9 mouse cellular contexts compared by ENCODE assay signal in genomic region chr13:63253147-63253546, GRCm38 (mm10).
DNase-seq lines count a peak whose midpoint lies in the region; ATAC-seq and TF ChIP-seq lines count a peak whose summit lies in the region.
"Had no signal": no experiment of that assay in that cellular context is flagged by ENCODE, and none has a peak within 500 bp of the region (broad histone marks: within the 10 kb centered on the region; RNA-seq: fewer than 3 reads in every experiment).

No protein-coding gene starts in this region.

- peaks cover 71% of the 10 kb centered on the region for H3K4me1 ChIP-seq in heart, embryonic 10.5 days
- peaks cover 68% of the 10 kb centered on the region for H3K4me1 ChIP-seq in heart, embryonic 11.5 days (ENCODE audit: control insufficient read depth, insufficient read depth, low read length)
- H3K4me1 ChIP-seq in lung, postnatal 0 days (ENCODE audit: insufficient read depth, low read depth, low read length), result peaks cover 37% of the 10 kb centered on the region
- H3K4me1 ChIP-seq in stomach, postnatal 0 days (replicated peaks; ENCODE audit: control insufficient read depth, insufficient read depth), result peaks cover 27% of the 10 kb centered on the region
- H3K4me1 ChIP-seq in hindbrain, embryonic 14.5 days (replicated peaks; ENCODE audit: control insufficient read depth, insufficient read depth, low read length), result peaks cover 7% of the 10 kb centered on the region

- WGBS in heart, embryonic 10.5 days, result 82% methylated on average over 5 of the region's 5 CpGs
- WGBS in heart, embryonic 11.5 days (ENCODE audit: insufficient replicate concordance), result 72% methylated on average over 5 of the region's 5 CpGs
- WGBS in lung, postnatal 0 days, result 37% methylated on average over 5 of the region's 5 CpGs
- WGBS in stomach, postnatal 0 days, result 32% methylated on average over 5 of the region's 5 CpGs
- 85% methylated on average over 5 of the region's 5 CpGs for WGBS in hindbrain, embryonic 14.5 days

- H3K9me3 ChIP-seq in heart, embryonic 10.5 days, result no peaks in the 10 kb centered on the region
- H3K9me3 ChIP-seq in heart, embryonic 11.5 days (replicated peaks; ENCODE audit: control insufficient read depth, low read length), result no peaks in the 10 kb centered on the region
- H3K9me3 ChIP-seq in lung, postnatal 0 days (ENCODE audit: low read length), result no peaks in the 10 kb centered on the region
- H3K9me3 ChIP-seq in stomach, postnatal 0 days (ENCODE audit: control insufficient read depth, low read length), result no peaks in the 10 kb centered on the region
- no peaks in the 10 kb centered on the region for H3K9me3 ChIP-seq in hindbrain, embryonic 14.5 days (ENCODE audit: control insufficient read depth, low read length)

- ATAC-seq in heart, embryonic 11.5 days (replicated peaks; ENCODE audit: insufficient number of reproducible peaks, low FRiP score, low TSS enrichment), result no peak
- no peak for ATAC-seq in lung, postnatal 0 days
- peak; percentile 38 for ATAC-seq in granulocyte monocyte progenitor cell, adult 5-6 weeks (replicated peaks; ENCODE audit: poor library complexity, severe bottlenecking)
- ATAC-seq in stomach, postnatal 0 days (ENCODE audit: low FRiP score, low TSS enrichment), result no peak
- no peak for ATAC-seq in hindbrain, embryonic 14.5 days (ENCODE audit: low FRiP score)
- ATAC-seq in inflammation-experienced regulatory T-cells, adult 6 months, result no peak

- no peak for TF ChIP-seq CTCF in lung, postnatal 0 days (IDR thresholded peaks at IDR 0.05)
- no peak for TF ChIP-seq CTCF in stomach, postnatal 0 days (IDR thresholded peaks at IDR 0.05; ENCODE audit: low read depth)

- no peak overlapping the region for H3K9ac ChIP-seq in heart, embryonic 11.5 days (ENCODE audit: low read depth, low read length)
- no peak overlapping the region; the same call in 1 of the 2 replicates for H3K9ac ChIP-seq in lung, postnatal 0 days (replicated peaks; ENCODE audit: low read depth)
- H3K9ac ChIP-seq in stomach, postnatal 0 days (ENCODE audit: low read length), result no peak overlapping the region
- no peak overlapping the region for H3K9ac ChIP-seq in hindbrain, embryonic 14.5 days

- DNase-seq in heart, embryonic 10.5 days (ENCODE audit: low spot score), result no peak
- DNase-seq in lung, postnatal 0 days (ENCODE audit: low spot score), result no peak
- no peak for DNase-seq in lung, postnatal 36 days
- DNase-seq in stomach, postnatal 0 days (ENCODE audit: low spot score), result no peak
- no peak for DNase-seq in hindbrain, embryonic 14.5 days (ENCODE audit: low spot score)

- peaks cover 16% of the 10 kb centered on the region; the same call in 1 of the 2 replicates for H3K36me3 ChIP-seq in heart, embryonic 10.5 days
- peaks cover 3% of the 10 kb centered on the region for H3K36me3 ChIP-seq in heart, embryonic 11.5 days (ENCODE audit: control insufficient read depth, insufficient read depth, low read length)
- no peaks in the 10 kb centered on the region for H3K36me3 ChIP-seq in lung, postnatal 0 days (ENCODE audit: insufficient read depth, low read length)
- H3K36me3 ChIP-seq in stomach, postnatal 0 days (ENCODE audit: control insufficient read depth, insufficient read depth, low read length), result peaks cover 2% of the 10 kb centered on the region; the same call in 1 of the 2 replicates
- H3K36me3 ChIP-seq in hindbrain, embryonic 14.5 days (replicated peaks; ENCODE audit: control insufficient read depth, insufficient read depth), result 0 out of 2 replicates have a peak, but pooled peaks cover 5% of the 10 kb centered on the region

- no peaks in the 10 kb centered on the region for H3K27me3 ChIP-seq in heart, embryonic 10.5 days (ENCODE audit: insufficient read depth, poor library complexity, severe bottlenecking)
- no peaks in the 10 kb centered on the region for H3K27me3 ChIP-seq in heart, embryonic 11.5 days (ENCODE audit: control insufficient read depth, insufficient read depth, low read length)
- H3K27me3 ChIP-seq in lung, postnatal 0 days (replicated peaks; ENCODE audit: insufficient read depth, low read length), result no peaks in the 10 kb centered on the region
- no peaks in the 10 kb centered on the region for H3K27me3 ChIP-seq in stomach, postnatal 0 days (ENCODE audit: control insufficient read depth, insufficient read depth, low read length)
- H3K27me3 ChIP-seq in hindbrain, embryonic 14.5 days (ENCODE audit: control insufficient read depth, insufficient read depth, low read length), result no peaks in the 10 kb centered on the region

- H3K27ac ChIP-seq in heart, embryonic 10.5 days, result peak overlapping the region; percentile 36; the same call in 1 of the 2 replicates
- H3K27ac ChIP-seq in heart, embryonic 11.5 days (ENCODE audit: low read depth, low read length), result no peak overlapping the region
- H3K27ac ChIP-seq in lung, postnatal 0 days (ENCODE audit: low read length), result peak overlapping the region; percentile 80
- H3K27ac ChIP-seq in stomach, postnatal 0 days (replicated peaks), result peak overlapping the region; percentile 45
- H3K27ac ChIP-seq in hindbrain, embryonic 14.5 days, result no peak overlapping the region

- TF ChIP-seq EP300 in lung, postnatal 0 days (IDR thresholded peaks at IDR 0.05), result 0 out of 2 replicates have a peak, but pooled peaks have one; percentile 16
- TF ChIP-seq EP300 in stomach, postnatal 0 days (optimal IDR thresholded peaks at IDR 0.05), result no peak

- H3K4me3 ChIP-seq in heart, embryonic 10.5 days, result no peak overlapping the region
- H3K4me3 ChIP-seq in heart, embryonic 11.5 days (ENCODE audit: low read depth, low read length), result no peak overlapping the region
- H3K4me3 ChIP-seq in lung, postnatal 0 days (ENCODE audit: low read depth, low read length), result no peak overlapping the region
- no peak overlapping the region for H3K4me3 ChIP-seq in stomach, postnatal 0 days (ENCODE audit: low read depth, low read length)
- H3K4me3 ChIP-seq in hindbrain, embryonic 14.5 days (replicated peaks; ENCODE audit: low read length), result no peak overlapping the region
- H3K4me3 ChIP-seq: erythroblast, embryonic 14.5 days had no signal

- no peak overlapping the region for H3K4me2 ChIP-seq in heart, embryonic 11.5 days
- peak overlapping the region; percentile 28; the same call in 1 of the 2 replicates for H3K4me2 ChIP-seq in lung, postnatal 0 days (replicated peaks; ENCODE audit: low read depth, low read length)
- no peak overlapping the region for H3K4me2 ChIP-seq in stomach, postnatal 0 days (replicated peaks; ENCODE audit: low read depth)
- no peak overlapping the region for H3K4me2 ChIP-seq in hindbrain, embryonic 14.5 days (replicated peaks)

Comparison
In these comparisons a context has a peak if more than half of its experiments do, and no peak if none do; other contexts are left out.
1. H3K27ac ChIP-seq: peak in heart, embryonic 10.5 days (single experiment), lung, postnatal 0 days (single experiment) and stomach, postnatal 0 days (single experiment); none in heart, embryonic 11.5 days (single experiment) and hindbrain, embryonic 14.5 days (single experiment).